Mouse (Mus musculus): ENCODE results near the gene Ccdc12. TPM values are rescaled to one million over a fixed set of nuclear protein-coding genes. Genes with fewer than 3 reads are reported as not detected.

Gene Ccdc12
- polyA plus RNA-seq, 1 experiment from 2014 or later, result 97.6 TPM

DNA sequence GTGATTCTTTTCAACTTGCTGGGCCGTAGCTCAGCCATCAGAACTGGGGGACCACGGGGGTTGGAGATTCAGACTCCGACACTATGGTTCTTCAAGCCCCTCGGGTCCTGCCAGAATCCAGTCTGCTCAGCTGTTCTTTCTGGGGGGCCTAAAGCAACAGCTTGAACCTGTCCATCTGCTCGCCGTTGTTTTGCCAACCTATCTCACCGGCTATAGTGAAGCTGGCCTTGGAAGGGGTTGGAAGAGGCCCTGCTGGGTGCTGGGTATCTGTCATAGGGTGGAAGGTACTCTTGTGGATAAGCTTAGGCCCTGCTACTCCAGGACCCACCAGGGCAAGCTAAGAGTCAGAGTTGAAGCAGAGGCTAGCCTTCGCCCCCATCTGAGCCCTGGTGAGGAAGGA lies 104.6 kb downstream of the Ccdc12 start:
- H3K9me3 ChIP-seq (ENCODE audit: control insufficient read depth, low read length), result no peaks in the 10 kb centered on the region
- 83% methylated on average over 8 of the region's 8 CpGs for WGBS
- DNase-seq (ENCODE audit: low spot score) (no peak), ATAC-seq (ENCODE audit: low FRiP score) (no peak)
- H3K4me1 ChIP-seq (replicated peaks; ENCODE audit: control insufficient read depth, insufficient read depth, low read length), result no peaks in the 10 kb centered on the region
- no peak overlapping the region for H3K4me3 ChIP-seq (replicated peaks; ENCODE audit: low read length)
- no peak overlapping the region for H3K9ac ChIP-seq
- H3K27me3 ChIP-seq (ENCODE audit: control insufficient read depth, insufficient read depth, low read length), result no peaks in the 10 kb centered on the region
- no peak overlapping the region for H3K27ac ChIP-seq
- H3K36me3 ChIP-seq (replicated peaks; ENCODE audit: control insufficient read depth, insufficient read depth), result no peaks in the 10 kb centered on the region
- H3K4me2 ChIP-seq (replicated peaks), result no peak overlapping the region

Small RNA genes within 50 kb of the gene (microRNA-seq; reads per million reads assigned to microRNA genes)
- not detected for gene Mir8107

Other genes with a start within 250 kb of the Ccdc12 start
- 22.7 and 22.9 TPM in 2 replicates for gene Ptpn23, start 248.3 kb upstream of the Ccdc12 start, polyA plus RNA-seq (2014; fragmentation: Nextera tagmentation; extraction: Ambion mirVana)
- 1.4 and 2.9 TPM in 2 replicates for gene Ngp, start 236.8 kb upstream of the Ccdc12 start, polyA plus RNA-seq (2014; fragmentation: Nextera tagmentation; extraction: Ambion mirVana)
- 22.6 and 28.6 TPM in 2 replicates for gene Klhl18, start 179.8 kb upstream of the Ccdc12 start, polyA plus RNA-seq (2014; fragmentation: Nextera tagmentation; extraction: Ambion mirVana)
- 4.4 and 6.5 TPM in 2 replicates for gene Kif9, start 179.5 kb upstream of the Ccdc12 start, polyA plus RNA-seq (2014; fragmentation: Nextera tagmentation; extraction: Ambion mirVana)
- 48.4 and 49.2 TPM in 2 replicates for gene Setd2, start 123.9 kb upstream of the Ccdc12 start, polyA plus RNA-seq (2014; fragmentation: Nextera tagmentation; extraction: Ambion mirVana)
- 16.4 and 16.8 TPM in 2 replicates for gene Nradd, start 32.1 kb upstream of the Ccdc12 start, polyA plus RNA-seq (2014; fragmentation: Nextera tagmentation; extraction: Ambion mirVana)
- 2.2 and 4.0 TPM in 2 replicates for gene Nbeal2, start 2.3 kb upstream of the Ccdc12 start, polyA plus RNA-seq (2014; fragmentation: Nextera tagmentation; extraction: Ambion mirVana)
- gene Myl3, start 85.4 kb downstream of the Ccdc12 start, polyA plus RNA-seq (2014; fragmentation: Nextera tagmentation; extraction: Ambion mirVana), result 0.26 and 0.43 TPM in 2 replicates
- gene Pth1r, start 90.6 kb downstream of the Ccdc12 start, polyA plus RNA-seq (2014; fragmentation: Nextera tagmentation; extraction: Ambion mirVana), result 10.1 and 12.8 TPM in 2 replicates
- not detected in 2 replicates for gene Prss42, start 141.7 kb downstream of the Ccdc12 start, polyA plus RNA-seq (2014; fragmentation: Nextera tagmentation; extraction: Ambion mirVana)
- not detected in 2 replicates for gene Prss44, start 157.5 kb downstream of the Ccdc12 start, polyA plus RNA-seq (2014; fragmentation: Nextera tagmentation; extraction: Ambion mirVana)
- gene Prss43, start 170.2 kb downstream of the Ccdc12 start, polyA plus RNA-seq (2014; fragmentation: Nextera tagmentation; extraction: Ambion mirVana), result not detected in 2 replicates
- 0.16 TPM in 1 of 2 replicates, not detected in the other for gene Prss45, start 178.1 kb downstream of the Ccdc12 start, polyA plus RNA-seq (2014; fragmentation: Nextera tagmentation; extraction: Ambion mirVana)
- gene Prss46, start 188.0 kb downstream of the Ccdc12 start, polyA plus RNA-seq (2014; fragmentation: Nextera tagmentation; extraction: Ambion mirVana), result not detected in 2 replicates
- 0.31 TPM in 1 of 2 replicates, not detected in the other for gene Prss50, start 201.5 kb downstream of the Ccdc12 start, polyA plus RNA-seq (2014; fragmentation: Nextera tagmentation; extraction: Ambion mirVana)
- gene Als2cl, start 223.4 kb downstream of the Ccdc12 start, polyA plus RNA-seq (2014; fragmentation: Nextera tagmentation; extraction: Ambion mirVana), result 1.4 and 1.9 TPM in 2 replicates
- gene Tmie, start 223.6 kb downstream of the Ccdc12 start, polyA plus RNA-seq (2014; fragmentation: Nextera tagmentation; extraction: Ambion mirVana), result 2.3 and 2.4 TPM in 2 replicates

Measured in hindbrain, embryonic 14.5 days (tissue).